Mouse (Mus musculus): Measurements from ENCODE around the gene Gm765.

Gene Gm765

DNA sequence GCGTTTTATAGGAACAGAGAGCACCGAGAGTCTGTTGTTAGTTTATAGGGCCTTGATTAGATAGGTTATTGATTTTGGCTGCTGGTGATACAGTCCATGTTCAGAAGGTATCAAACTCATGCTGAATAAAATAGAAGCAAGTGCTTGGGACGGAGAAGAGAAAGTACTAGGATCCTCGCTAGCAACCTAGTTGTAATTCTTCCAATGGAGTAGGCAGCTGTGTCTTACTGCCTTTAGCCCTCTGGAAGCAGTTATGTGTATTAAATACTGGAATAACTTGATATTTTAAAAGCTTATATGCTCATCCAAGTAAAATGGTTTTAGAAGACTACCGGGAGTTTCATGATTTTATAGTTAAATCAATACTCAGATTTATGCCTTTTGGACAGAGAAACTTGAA, 132.3 kb downstream of the Gm765 start:
- no peak for DNase-seq

DNA sequence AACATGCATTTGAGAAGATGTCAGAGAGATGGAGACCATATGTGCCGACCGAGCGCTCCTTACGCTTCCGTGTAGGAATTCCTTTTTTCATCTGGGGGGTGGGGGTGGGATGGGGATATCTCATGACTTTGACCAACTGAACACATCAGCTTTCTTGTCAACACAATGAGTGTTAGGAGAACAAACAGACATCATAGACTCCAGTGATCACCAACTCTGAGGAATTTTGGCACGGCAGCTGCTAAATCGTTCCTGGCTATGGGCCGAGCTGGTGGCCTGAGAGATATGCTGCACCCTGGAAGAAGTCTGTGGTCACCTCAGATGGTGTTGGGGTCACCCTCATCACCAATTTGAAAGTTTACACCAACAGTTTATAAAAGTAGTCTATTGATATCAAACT, 134.5 kb downstream of the Gm765 start:
- DNase-seq, result no peak

DNA sequence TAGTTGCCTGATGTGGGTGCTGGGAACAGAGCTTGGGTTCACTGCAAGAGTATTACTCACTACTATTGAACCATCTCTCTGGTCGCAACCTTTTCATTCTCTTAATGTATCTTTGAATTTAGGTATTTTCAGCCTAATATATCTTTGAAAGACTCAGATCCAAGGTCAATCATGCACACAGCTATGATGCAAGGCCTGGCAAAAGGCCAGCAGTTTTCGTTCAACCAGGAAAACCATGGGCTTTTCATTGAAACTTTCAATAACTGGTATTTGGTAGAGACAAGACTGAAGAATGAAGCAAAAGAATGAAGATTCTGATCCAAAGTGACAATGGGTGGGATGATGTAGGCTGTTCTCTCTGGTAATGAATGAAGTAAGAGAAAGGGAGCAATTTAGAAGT, 143.8 kb downstream of the Gm765 start:
- DNase-seq, result no peak

DNA sequence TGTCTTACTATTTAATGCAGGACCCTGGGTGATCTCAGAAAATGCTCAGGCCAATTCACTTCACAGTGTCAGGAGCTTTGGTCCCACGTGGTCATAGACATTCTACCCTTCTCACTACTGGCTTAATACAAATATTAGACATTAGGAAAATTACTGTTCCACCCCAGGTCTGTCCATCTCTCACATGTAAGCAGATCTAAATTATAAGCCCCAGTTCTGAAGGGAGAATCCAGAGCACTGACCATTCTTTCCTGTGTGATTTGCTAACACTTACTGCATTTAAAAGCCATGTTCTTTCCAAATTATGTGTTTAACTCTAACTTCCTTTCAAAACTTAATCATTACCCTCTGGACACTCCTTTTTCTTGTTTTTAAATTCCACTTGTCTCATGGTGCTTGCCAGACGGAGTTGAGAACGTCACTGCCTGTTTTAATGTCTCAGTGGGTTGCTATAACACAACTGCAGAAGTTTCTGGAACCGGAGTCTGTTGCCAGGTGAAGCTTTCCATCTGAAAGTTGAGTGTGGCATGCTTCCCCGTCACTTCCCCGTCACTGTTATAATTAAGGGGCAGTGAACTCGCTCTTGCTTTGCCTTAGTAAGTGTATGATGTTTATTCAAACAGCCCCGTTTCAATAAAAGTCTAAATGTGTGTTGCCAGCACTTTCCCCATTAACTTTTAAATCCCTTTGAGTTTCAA, 151.7 kb downstream of the Gm765 start:
- no peak for DNase-seq

Measured in kidney, adult 8-10 months (tissue).